Mouse (Mus musculus): ENCODE measurements around the gene Gbp2.
"Not testable (repeated sequence)": the region's sequence is repeated elsewhere in the genome, so short reads cannot be mapped to it uniquely, and the experiment has no call there.

The Gbp2 gene

GRCm38 (mm10) chr3:142620111-142620955, at the start of gene Gbp2:
Gene Gbp2 (plus strand): TSS chr3:142620602.
- no peak for DNase-seq

DNA sequence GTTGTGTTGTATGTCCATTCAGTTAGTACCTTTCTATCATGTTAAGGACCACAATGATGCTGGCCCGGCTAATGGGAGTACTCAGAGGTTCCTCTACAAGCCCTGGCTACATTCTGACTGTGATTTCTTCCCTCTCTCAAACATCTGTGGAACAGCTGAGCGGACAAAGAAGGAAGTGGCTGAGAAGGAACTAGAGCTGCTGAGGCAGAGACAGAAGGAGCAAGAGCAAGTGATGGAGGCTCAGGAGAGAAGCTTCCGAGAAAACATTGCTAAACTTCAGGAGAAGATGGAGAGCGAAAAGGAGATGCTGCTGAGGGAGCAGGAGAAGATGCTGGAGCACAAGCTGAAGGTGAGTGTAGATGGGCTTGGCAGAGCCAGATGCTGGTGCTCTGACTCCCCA, 49.7 kb upstream of the Gbp2 start:
- DNase-seq, result no peak

DNA sequence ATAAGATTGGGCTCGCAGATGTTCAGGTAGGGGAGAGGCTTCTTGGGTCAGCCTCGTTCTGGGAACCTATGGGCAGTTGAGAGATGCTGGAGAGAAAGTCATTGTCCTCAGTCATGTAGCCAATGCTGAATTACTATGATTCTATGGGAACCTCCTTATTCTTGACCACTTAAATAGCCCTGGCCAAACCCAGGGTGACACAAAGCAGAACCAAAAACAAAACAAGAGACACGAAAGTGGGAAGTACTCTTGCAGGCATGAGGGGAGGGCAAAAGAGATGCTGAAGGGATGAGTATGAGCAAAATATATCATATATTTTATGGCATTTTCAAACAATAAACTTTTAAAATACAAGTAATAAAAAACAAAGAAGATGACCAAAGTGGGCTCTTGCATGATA, 43.3 kb upstream of the Gbp2 start:
- no peak for DNase-seq

DNA sequence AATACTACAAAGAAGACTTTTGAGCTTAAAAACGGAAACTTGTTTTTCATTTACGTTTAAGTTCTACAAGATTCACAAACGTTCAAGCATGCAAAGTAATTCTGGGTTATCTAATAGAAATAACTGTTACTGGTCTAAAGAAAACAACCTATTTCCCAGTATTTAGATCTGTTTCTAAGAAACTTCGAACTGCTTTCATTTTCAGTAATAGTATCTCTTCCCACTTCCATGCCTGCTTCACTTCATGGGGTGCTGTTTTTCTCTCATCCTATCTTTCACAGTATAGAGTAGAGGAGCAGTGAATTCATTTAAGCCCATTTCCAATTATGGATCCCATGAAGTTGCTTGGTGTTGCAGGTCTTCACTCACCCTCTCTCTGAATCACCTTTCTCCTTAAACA, 42.1 kb upstream of the Gbp2 start:
- no peak for DNase-seq

DNA sequence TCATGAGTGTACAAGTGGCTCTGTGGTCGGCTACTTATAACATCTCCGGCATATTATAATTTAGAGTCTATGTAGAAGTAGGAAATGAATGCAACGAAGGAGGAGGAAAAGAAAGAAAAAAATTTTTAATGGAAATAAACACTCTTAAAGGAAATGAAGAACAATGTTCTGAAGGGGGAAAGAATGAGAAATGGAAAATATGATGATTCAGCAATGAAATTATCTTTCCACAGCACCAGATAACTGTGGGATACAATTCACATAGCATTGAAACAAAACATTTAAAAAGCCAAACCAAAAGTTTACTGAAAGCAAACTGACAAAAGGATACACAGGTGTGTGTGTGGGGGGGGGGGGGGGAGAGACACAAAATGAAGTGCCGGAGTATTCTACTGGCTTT, 37.3 kb upstream of the Gbp2 start:
- no peak for DNase-seq

DNA sequence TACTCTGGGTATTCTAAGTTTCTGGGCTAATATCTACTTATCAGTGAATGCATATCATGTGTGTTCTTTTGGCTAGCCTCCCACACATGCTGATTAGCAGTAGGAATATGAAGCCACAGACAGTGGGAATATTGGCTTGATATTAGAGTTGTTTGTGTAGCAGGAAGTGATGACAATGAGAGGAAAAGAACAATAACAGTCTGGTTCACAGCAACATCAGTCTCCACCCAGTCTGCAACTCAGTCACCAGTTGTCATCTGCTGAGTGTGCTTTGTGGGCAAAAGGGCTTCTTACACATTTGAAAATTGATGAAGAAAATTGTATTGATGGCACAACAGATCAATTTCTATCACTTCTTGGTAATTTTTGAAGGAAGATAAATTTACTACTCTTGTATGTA, 33.0 kb upstream of the Gbp2 start:
- DNase-seq, result no peak

DNA sequence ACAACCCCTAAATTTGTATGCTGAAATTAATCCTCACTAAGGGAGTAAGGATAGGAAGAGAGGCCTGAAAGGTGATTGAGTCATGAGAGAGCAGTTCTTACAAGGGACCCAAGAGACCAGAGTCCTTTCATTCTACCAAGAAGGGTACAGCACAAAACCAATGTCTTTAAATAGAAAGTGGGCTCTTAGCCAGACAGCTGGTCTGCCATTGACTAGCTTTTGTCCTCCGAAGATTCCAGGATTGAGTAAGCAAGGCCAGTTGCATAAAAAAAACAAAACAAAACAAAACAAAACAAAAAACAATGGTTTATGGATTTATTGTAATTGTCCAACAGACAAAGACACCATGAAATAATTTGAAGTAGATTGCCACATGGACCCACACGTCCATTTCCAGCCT, 31.5 kb upstream of the Gbp2 start:
- no peak for DNase-seq

DNA sequence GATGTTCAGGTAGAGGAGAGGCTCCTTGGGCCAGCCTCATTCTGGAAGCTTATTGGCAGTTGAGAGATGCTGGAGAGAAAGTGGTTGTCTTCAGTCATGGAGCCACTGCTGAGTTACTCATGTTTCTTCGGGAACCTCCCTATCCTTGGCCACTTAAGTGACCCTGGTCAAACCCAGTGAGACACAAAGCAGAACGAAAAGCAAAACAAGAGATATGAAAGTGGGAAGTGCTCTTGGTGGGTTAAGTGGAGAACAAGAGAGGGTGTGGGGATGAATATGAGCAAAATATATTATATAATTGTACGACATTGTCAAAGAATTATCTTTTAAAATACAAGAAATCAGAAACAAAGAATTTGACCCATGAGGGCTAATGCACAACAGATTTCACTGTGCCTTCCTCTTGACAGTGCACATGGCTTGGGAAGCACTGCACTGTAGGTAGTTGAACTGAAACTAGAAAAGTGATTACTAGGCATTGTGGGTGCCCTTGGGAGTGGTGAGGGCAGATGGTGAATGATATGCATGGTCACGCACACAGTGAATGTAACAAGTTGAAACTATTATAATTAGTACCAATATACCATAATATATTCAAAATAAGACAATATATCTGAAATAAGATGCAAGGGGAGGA, 29.9 kb upstream of the Gbp2 start:
- no peak for DNase-seq

- DNase-seq, result no peak
These were observed 25.9 kb upstream of the Gbp2 start, which contains the start of gene Gbp2b for GRCm38 (mm10) chr3:142594547-142594946. Gene Gbp2b (plus strand): TSS chr3:142594847.

GRCm38 (mm10) chr3:142597923-142598322, 22.5 kb upstream of the Gbp2 start:
- DNase-seq, result no peak

- DNase-seq, result no peak
These were observed 18.7 kb upstream of the Gbp2 start for GRCm38 (mm10) chr3:142601675-142602074.

DNA sequence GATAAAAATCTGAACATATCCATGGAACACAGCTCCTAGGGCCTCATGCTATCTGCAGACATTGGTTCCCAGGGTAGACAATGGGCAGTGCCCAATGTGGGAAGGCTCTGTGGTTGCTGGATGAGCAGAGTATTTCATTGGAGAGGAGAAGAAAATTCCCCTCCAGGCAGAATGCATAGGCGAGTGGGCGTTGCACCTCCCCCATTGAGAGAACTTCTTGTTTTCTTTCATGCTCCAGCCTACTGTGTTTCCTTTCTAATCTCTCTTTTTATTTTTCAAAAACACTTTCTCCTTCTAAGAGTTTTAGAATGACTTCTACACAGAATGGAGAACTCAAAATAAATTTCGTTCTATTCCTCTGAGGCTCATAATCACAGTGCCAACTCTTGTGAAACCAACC, 1.7 kb upstream of the Gbp2 start:
- no peak for DNase-seq

GRCm38 (mm10) chr3:142619606-142620005, 796 bp upstream of the Gbp2 start:
- DNase-seq, result no peak

- DNase-seq, result no peak
These were observed 657 bp downstream of the Gbp2 start for GRCm38 (mm10) chr3:142620956-142621562.

- DNase-seq, result no peak
These were observed 10.0 kb downstream of the Gbp2 start for GRCm38 (mm10) chr3:142630385-142630784.

- peak; percentile 10 for DNase-seq
These were observed 19.8 kb downstream of the Gbp2 start for GRCm38 (mm10) chr3:142640201-142640600.

DNA sequence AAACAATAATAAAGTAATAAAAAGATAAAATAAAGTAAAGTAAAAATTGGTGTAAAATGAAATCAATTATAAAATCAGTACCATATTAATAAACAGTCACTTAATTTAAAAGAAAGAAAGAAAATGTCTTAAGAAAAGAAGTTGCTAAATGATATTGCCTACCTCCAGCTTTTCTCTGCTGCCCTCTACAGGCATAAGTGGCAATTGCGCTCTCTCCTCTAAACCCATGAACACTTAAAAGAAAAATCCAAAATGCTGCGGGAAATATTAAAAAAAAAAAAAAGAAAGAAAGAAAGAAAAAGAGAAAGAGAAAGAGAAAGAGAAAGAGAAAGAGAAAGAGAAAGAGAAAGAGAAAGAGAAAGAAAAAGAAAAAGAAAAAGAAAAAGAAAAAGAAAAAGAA, 25.5 kb downstream of the Gbp2 start:
- peak; percentile 23 for DNase-seq

DNA sequence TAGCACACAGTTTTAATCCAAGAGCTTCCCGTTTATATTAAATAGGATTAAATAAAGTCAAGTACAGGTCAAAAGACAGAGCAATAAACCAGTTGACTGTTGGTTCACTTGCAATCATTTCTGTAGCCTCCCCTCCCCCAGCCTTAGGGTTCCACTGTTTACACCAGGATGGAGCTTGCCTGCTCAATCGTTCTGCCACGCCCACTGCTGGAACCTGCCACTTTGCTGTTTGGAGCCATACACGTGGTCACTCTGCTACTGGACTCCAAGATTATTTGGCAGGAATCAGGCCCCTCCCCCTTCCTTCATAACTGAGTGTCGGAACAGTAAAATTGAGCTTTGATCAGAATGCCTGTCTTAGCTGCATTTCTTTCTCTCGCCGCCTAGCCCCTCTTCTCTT, 27.4 kb downstream of the Gbp2 start:
- DNase-seq, result not testable (repeated sequence)

GRCm38 (mm10) chr3:142650205-142650604, 29.8 kb downstream of the Gbp2 start:
- DNase-seq, result no peak

- DNase-seq, result no peak
These were observed 44.3 kb downstream of the Gbp2 start for GRCm38 (mm10) chr3:142664723-142665122.

DNA sequence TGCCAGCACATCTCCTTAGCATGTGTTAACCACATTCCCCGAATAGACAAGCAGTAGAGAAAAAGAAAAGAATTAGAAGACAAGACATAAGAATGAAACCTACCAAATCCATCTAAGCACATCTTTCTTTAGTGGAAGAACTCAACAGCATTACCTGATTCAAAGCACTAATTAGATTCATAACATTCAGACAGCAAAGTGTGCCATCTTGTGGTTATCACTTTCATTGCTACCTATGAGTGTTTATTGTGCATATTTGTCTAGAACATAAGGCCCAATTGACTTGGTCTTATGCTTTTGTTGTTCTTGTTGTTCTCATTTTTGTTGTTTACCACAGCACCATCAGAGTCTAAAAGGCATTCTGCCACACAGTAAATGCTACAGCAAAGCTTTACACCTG, 54.2 kb downstream of the Gbp2 start:
- no peak for DNase-seq

Measured in cerebellum, adult 11 months (tissue).